Mouse (Mus musculus) intestine, embryonic 16.5 days (tissue): ENCODE results near the gene Padi2. TPM values are rescaled to one million over a fixed set of nuclear protein-coding genes. Genes with fewer than 3 reads are reported as not detected.
A peak's percentile ranks its signal among the peaks of the same experiment; 100 is the strongest.

Source experiments
- ATAC-seq: fragments of 200-750 bp; cut with Nextera tagmentation; 2 replicates; pipeline ENCODE4 v1.8.0; 2017; ENCODE audit warnings: moderate TSS enrichment, moderate library complexity
- H3K27ac ChIP-seq: fragments of 300-500 bp; sonication (generic); 2 replicates; pipeline ENCODE4 v1.5.1; 2014; ENCODE audit warnings: mild to moderate bottlenecking, low read length
- H3K27me3 ChIP-seq: fragments of 300-500 bp; sonication (generic); replicated peaks from 2 replicates; pipeline ENCODE4 v1.6.1; 2014; ENCODE audit warnings: low read length, control low read depth, mixed read lengths; ENCODE audit not compliant: control insufficient read depth, insufficient read depth
- H3K36me3 ChIP-seq: fragments of 300-500 bp; sonication (generic); 2 replicates; pipeline ENCODE4 v1.6.1; 2014; ENCODE audit warnings: low read length, control low read depth; ENCODE audit not compliant: control insufficient read depth, insufficient read depth
- H3K4me1 ChIP-seq: fragments of 300-500 bp; sonication (generic); 2 replicates; pipeline ENCODE4 v1.6.1; 2014; ENCODE audit warnings: low read length, control low read depth, mixed read lengths; ENCODE audit not compliant: control insufficient read depth, insufficient read depth
- H3K4me2 ChIP-seq: fragments of 300-500 bp; sonication (generic); 2 replicates; pipeline ENCODE4 v1.6.1; 2014; ENCODE audit warnings: low read depth, low read length, control low read depth
- H3K4me3 ChIP-seq: fragments of 300-500 bp; sonication (generic); 2 replicates; pipeline ENCODE4 v1.5.1; 2014; ENCODE audit warnings: mild to moderate bottlenecking, low read length
- H3K9ac ChIP-seq: fragments of 300-500 bp; sonication (generic); 2 replicates; pipeline ENCODE4 v1.6.1; 2014; ENCODE audit warnings: low read depth, low read length
- H3K9me3 ChIP-seq: fragments of 300-500 bp; sonication (generic); 2 replicates; pipeline ENCODE4 v1.6.1; 2016; ENCODE audit warnings: low read length, control low read depth; ENCODE audit not compliant: control insufficient read depth
- WGBS: fragments of 180-500 bp; shearing (Covaris S2); extraction: QIAGEN DNeasy Blood & Tissue Kit; methylation state at CpG from one replicate; pipeline ENCODE4 v1.1.7; 2014; 5-methylcytosine and 5-hydroxymethylcytosine counted together
- polyA plus RNA-seq: library from polyadenylated mRNA; unstranded; fragments of >200 nt; fragmentation: Nextera tagmentation; extraction: Ambion mirVana; gene quantifications from 2 replicates; pipeline ENCODE4 v1.2.1, GENCODE M21; 2015

Gene Padi2
- 3.0 and 3.5 TPM in 2 replicates for polyA plus RNA-seq

GRCm38 (mm10) chr4:140906076-140906826, at the start of gene Padi2:
Gene Padi2, plus strand, starts transcription at chr4:140906344.
- Histone ChIP-seq H3K4me3 (peak within 1 kb of the TSS; percentile 50), H3K9ac (peak within 1 kb of the TSS; percentile 58), H3K27me3 (peaks cover 5% of the 10 kb centered on the region; the same call in 1 of the 2 replicates), H3K27ac (no peak within 1 kb of the TSS), H3K4me2 (peak within 1 kb of the TSS; percentile 70), H3K9me3 (no peaks in the 10 kb centered on the region), H3K4me1 (peaks cover 3% of the 10 kb centered on the region; the same call in 1 of the 2 replicates), H3K36me3 (no peaks in the 10 kb centered on the region)
- WGBS: 2% methylated on average over 37 of the region's 37 CpGs
- peak; percentile 85 for ATAC-seq

- Histone ChIP-seq H3K27me3 (no peaks in the 10 kb centered on the region), H3K4me3 (no peak overlapping the region), H3K27ac (no peak overlapping the region), H3K9me3 (no peaks in the 10 kb centered on the region), H3K4me1 (0 out of 2 replicates have a peak, but pooled peaks cover 3% of the 10 kb centered on the region), H3K36me3 (no peaks in the 10 kb centered on the region), H3K9ac (no peak overlapping the region), H3K4me2 (no peak overlapping the region)
- ATAC-seq: no peak
- WGBS: 78% methylated on average over 5 of the region's 5 CpGs
These were observed 49.1 kb upstream of the Padi2 start for GRCm38 (mm10) chr4:140857041-140857440.

- Histone ChIP-seq H3K4me1 (0 out of 2 replicates have a peak, but pooled peaks cover 3% of the 10 kb centered on the region), H3K9me3 (no peaks in the 10 kb centered on the region), H3K27ac (no peak overlapping the region), H3K4me2 (no peak overlapping the region), H3K4me3 (no peak overlapping the region), H3K36me3 (no peaks in the 10 kb centered on the region), H3K27me3 (no peaks in the 10 kb centered on the region), H3K9ac (no peak overlapping the region)
- ATAC-seq: no peak
- 65% methylated on average over 7 of the region's 7 CpGs for WGBS
These were observed 48.3 kb upstream of the Padi2 start for GRCm38 (mm10) chr4:140857813-140858212.

- no peak overlapping the region for H3K4me2 ChIP-seq
- WGBS: 81% methylated on average over 11 of the region's 11 CpGs
- no peaks in the 10 kb centered on the region for H3K36me3 ChIP-seq
- no peaks in the 10 kb centered on the region for H3K27me3 ChIP-seq
- 0 out of 2 replicates have a peak, but pooled peaks cover 3% of the 10 kb centered on the region for H3K4me1 ChIP-seq
- H3K9me3 ChIP-seq: no peaks in the 10 kb centered on the region
- ATAC-seq: no peak
- H3K27ac ChIP-seq: no peak overlapping the region
- no peak overlapping the region for H3K9ac ChIP-seq
- no peak overlapping the region for H3K4me3 ChIP-seq
These were observed 46.9 kb upstream of the Padi2 start for GRCm38 (mm10) chr4:140859291-140859690.

- no peak overlapping the region for H3K9ac ChIP-seq
- no peak overlapping the region for H3K27ac ChIP-seq
- H3K9me3 ChIP-seq: no peaks in the 10 kb centered on the region
- no peak overlapping the region for H3K4me3 ChIP-seq
- no peaks in the 10 kb centered on the region for H3K36me3 ChIP-seq
- no peaks in the 10 kb centered on the region for H3K27me3 ChIP-seq
- ATAC-seq: peak; percentile 71
- 0 out of 2 replicates have a peak, but pooled peaks cover 3% of the 10 kb centered on the region for H3K4me1 ChIP-seq
- 35% methylated on average over 7 of the region's 7 CpGs for WGBS
- no peak overlapping the region for H3K4me2 ChIP-seq
These were observed 45.9 kb upstream of the Padi2 start for GRCm38 (mm10) chr4:140860125-140860766.

GRCm38 (mm10) chr4:140860767-140861147, 45.4 kb upstream of the Padi2 start:
- ATAC-seq: peak; percentile 77
- Histone ChIP-seq H3K9me3 (no peaks in the 10 kb centered on the region), H3K36me3 (no peaks in the 10 kb centered on the region), H3K27me3 (no peaks in the 10 kb centered on the region), H3K4me1 (0 out of 2 replicates have a peak, but pooled peaks cover 3% of the 10 kb centered on the region), H3K4me3 (no peak overlapping the region), H3K9ac (no peak overlapping the region), H3K4me2 (no peak overlapping the region), H3K27ac (no peak overlapping the region)
- 63% methylated on average over 7 of the region's 7 CpGs for WGBS

- ATAC-seq: no peak
- WGBS: 76% methylated on average over 11 of the region's 11 CpGs
These were observed 44.0 kb upstream of the Padi2 start for GRCm38 (mm10) chr4:140862036-140862650.

GRCm38 (mm10) chr4:140868484-140869190, 37.5 kb upstream of the Padi2 start:
- Histone ChIP-seq H3K9me3 (no peaks in the 10 kb centered on the region), H3K4me1 (peaks cover 17% of the 10 kb centered on the region), H3K4me2 (peak overlapping the region; percentile 12; the same call in 1 of the 2 replicates), H3K36me3 (no peaks in the 10 kb centered on the region), H3K9ac (peak overlapping the region; percentile 10; the same call in 1 of the 2 replicates), H3K4me3 (no peak overlapping the region), H3K27ac (no peak overlapping the region), H3K27me3 (0 out of 2 replicates have a peak, but pooled peaks cover 4% of the 10 kb centered on the region)
- ATAC-seq: no peak
- WGBS: 7% methylated on average over 14 of the region's 14 CpGs

More at GRCm38 (mm10) chr4:140862036-140862650, 44.0 kb upstream of the Padi2 start:
- H3K27ac ChIP-seq: no peak overlapping the region
- H3K4me1 ChIP-seq: 0 out of 2 replicates have a peak, but pooled peaks cover 3% of the 10 kb centered on the region
- H3K9me3 ChIP-seq: no peaks in the 10 kb centered on the region
- H3K9ac ChIP-seq: peak overlapping the region; percentile 40; the same call in 1 of the 2 replicates
- H3K36me3 ChIP-seq: no peaks in the 10 kb centered on the region
- H3K4me3 ChIP-seq: no peak overlapping the region
- no peak overlapping the region for H3K4me2 ChIP-seq
- no peaks in the 10 kb centered on the region for H3K27me3 ChIP-seq
